Mouse (Mus musculus) intestine, postnatal 0 days (tissue): Measurements from ENCODE around the gene Mettl13. TPM values are rescaled to one million over a fixed set of nuclear protein-coding genes. Genes with fewer than 3 reads are reported as not detected.
A peak's percentile ranks its signal among the peaks of the same experiment; 100 is the strongest.

Experiments used
- ATAC-seq: fragments of 200-750 bp; cut with Nextera tagmentation; 2 replicates; pipeline ENCODE4 v1.8.0; 2017; ENCODE audit warnings: mild to moderate bottlenecking, moderate TSS enrichment, moderate library complexity
- H3K27ac ChIP-seq: fragments of 300-500 bp; sonication (generic); 2 replicates; pipeline ENCODE4 v1.5.1; 2014; ENCODE audit warnings: mild to moderate bottlenecking, low read depth, low read length, moderate library complexity
- H3K27me3 ChIP-seq: fragments of 300-500 bp; sonication (generic); replicated peaks from 2 replicates; pipeline ENCODE4 v1.6.1; 2014; ENCODE audit warnings: low read length, mixed read lengths; ENCODE audit not compliant: control insufficient read depth, insufficient read depth
- H3K36me3 ChIP-seq: fragments of 300-500 bp; sonication (generic); 2 replicates; pipeline ENCODE4 v1.6.1; 2014; ENCODE audit warnings: mild to moderate bottlenecking, moderate library complexity; ENCODE audit not compliant: control insufficient read depth, insufficient read depth
- H3K4me1 ChIP-seq: fragments of 300-500 bp; sonication (generic); replicated peaks from 2 replicates; pipeline ENCODE4 v1.6.1; 2014; ENCODE audit warnings: antibody characterized with exemption, low read length, mixed read lengths; ENCODE audit not compliant: control insufficient read depth, insufficient read depth
- H3K4me2 ChIP-seq: fragments of 300-500 bp; sonication (generic); replicated peaks from 2 replicates; pipeline ENCODE4 v1.6.1; 2014; ENCODE audit warnings: low read depth, mild to moderate bottlenecking, moderate library complexity
- H3K4me3 ChIP-seq: fragments of 300-500 bp; sonication (generic); 2 replicates; pipeline ENCODE4 v1.5.1; 2014; ENCODE audit warnings: low read depth, low read length
- H3K9ac ChIP-seq: fragments of 300-500 bp; sonication (generic); 2 replicates; pipeline ENCODE4 v1.6.1; 2014; ENCODE audit warnings: mild to moderate bottlenecking, low read depth, low read length
- H3K9me3 ChIP-seq: fragments of 300-500 bp; sonication (generic); 2 replicates; pipeline ENCODE4 v1.6.1; 2016; ENCODE audit warnings: mixed run types; ENCODE audit not compliant: control insufficient read depth
- CTCF ChIP-seq: sonication (generic); IDR thresholded peaks from 2 replicates; pipeline ENCODE4 v1.5.1; 2016; ENCODE audit warnings: low read depth, mild to moderate bottlenecking, control low read depth, antibody characterized with exemption, moderate library complexity
- WGBS: fragments of 180-500 bp; shearing (Covaris S2); extraction: QIAGEN DNeasy Blood & Tissue Kit; methylation state at CpG from one replicate; pipeline ENCODE4 v1.1.7; 2014; 5-methylcytosine and 5-hydroxymethylcytosine counted together
- polyA plus RNA-seq: library from polyadenylated mRNA; unstranded; fragments of >200 nt; fragmentation: Nextera tagmentation; extraction: Ambion mirVana; gene quantifications from 2 replicates; pipeline ENCODE4 v1.2.1, GENCODE M21; 2015

Gene Mettl13
- polyA plus RNA-seq, 1 experiment from 2014 or later, result 5.9 TPM

DNA sequence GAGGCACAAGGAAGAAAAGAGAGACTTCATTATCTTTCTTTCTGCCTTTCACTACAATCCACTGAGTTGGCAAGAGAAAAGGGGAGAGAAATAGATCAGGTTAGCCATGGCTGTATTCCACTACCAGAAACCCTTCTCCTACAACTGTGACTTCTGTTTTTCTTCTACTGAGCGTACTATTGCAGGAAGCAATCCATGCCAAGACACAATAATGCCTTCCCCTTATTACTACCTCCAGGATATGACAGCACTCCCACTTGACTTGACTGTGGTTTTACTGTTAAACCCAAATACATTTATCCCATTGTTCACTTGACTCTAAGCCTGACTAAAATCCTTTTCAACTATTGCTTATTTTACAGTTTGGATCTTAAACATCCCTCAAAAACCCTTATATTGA, 14.9 kb upstream of the Mettl13 start:
- H3K9me3 ChIP-seq, result no peaks in the 10 kb centered on the region
- TF ChIP-seq CTCF, result no peak
- ATAC-seq, result no peak
- no peak overlapping the region for H3K4me2 ChIP-seq
- H3K27me3 ChIP-seq, result no peaks in the 10 kb centered on the region
- H3K27ac ChIP-seq, result no peak overlapping the region
- no peak overlapping the region for H3K9ac ChIP-seq
- H3K4me1 ChIP-seq, result no peaks in the 10 kb centered on the region
- no peaks in the 10 kb centered on the region for H3K36me3 ChIP-seq
- 76% methylated on average over 1 of the region's 1 CpGs for WGBS
- H3K4me3 ChIP-seq, result no peak overlapping the region

DNA sequence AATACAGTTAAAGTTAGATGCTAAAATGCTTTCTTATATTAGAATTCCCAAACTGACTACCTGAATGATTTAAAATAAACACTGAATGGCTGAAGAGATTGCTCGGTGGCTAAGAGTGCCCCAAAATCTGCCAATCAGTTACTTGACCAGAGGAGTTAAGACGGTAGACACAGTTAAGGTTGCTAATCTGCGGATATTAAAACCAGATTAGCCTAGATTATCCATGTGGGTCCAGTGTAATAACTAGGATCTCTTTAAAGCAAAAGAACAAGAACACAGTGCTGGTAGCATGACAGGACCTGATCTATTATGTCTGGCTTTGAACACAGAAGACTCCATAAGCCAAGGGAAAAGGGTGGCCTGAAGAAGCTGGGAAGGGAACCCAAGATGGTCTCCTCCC, 5.8 kb upstream of the Mettl13 start:
- no peak for TF ChIP-seq CTCF
- 79% methylated on average over 3 of the region's 3 CpGs for WGBS
- H3K4me2 ChIP-seq, result no peak overlapping the region
- H3K9ac ChIP-seq, result no peak overlapping the region
- no peaks in the 10 kb centered on the region for H3K27me3 ChIP-seq
- ATAC-seq, result no peak
- no peaks in the 10 kb centered on the region for H3K4me1 ChIP-seq
- no peaks in the 10 kb centered on the region for H3K36me3 ChIP-seq
- H3K27ac ChIP-seq, result no peak overlapping the region
- H3K9me3 ChIP-seq, result no peaks in the 10 kb centered on the region
- H3K4me3 ChIP-seq, result no peak overlapping the region

DNA sequence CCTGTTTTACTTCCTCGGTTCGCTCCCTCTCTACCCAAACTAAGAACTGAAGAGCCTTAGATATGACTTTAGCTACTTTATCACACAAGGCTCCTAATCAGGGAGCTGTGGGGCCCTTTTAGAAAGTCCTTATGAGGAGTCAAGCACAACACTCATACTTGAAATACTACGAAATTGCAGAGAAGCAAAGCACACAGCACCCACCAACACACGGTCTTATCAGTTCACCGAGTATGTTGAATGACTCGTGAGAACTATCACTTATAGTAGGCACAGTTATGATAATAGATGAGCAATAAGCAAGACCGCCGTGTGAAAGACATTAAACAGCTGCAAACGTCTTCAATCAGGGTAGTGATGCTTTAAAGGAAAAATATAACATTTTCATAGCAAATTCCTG, 4.6 kb upstream of the Mettl13 start:
- no peak overlapping the region for H3K4me3 ChIP-seq
- no peak overlapping the region for H3K27ac ChIP-seq
- no peaks in the 10 kb centered on the region for H3K9me3 ChIP-seq
- no peak for ATAC-seq
- no peak for TF ChIP-seq CTCF
- H3K36me3 ChIP-seq, result no peaks in the 10 kb centered on the region
- H3K4me2 ChIP-seq, result no peak overlapping the region
- H3K27me3 ChIP-seq, result no peaks in the 10 kb centered on the region
- 77% methylated on average over 9 of the region's 9 CpGs for WGBS
- H3K9ac ChIP-seq, result no peak overlapping the region
- 0 out of 2 replicates have a peak, but pooled peaks cover 1% of the 10 kb centered on the region for H3K4me1 ChIP-seq

DNA sequence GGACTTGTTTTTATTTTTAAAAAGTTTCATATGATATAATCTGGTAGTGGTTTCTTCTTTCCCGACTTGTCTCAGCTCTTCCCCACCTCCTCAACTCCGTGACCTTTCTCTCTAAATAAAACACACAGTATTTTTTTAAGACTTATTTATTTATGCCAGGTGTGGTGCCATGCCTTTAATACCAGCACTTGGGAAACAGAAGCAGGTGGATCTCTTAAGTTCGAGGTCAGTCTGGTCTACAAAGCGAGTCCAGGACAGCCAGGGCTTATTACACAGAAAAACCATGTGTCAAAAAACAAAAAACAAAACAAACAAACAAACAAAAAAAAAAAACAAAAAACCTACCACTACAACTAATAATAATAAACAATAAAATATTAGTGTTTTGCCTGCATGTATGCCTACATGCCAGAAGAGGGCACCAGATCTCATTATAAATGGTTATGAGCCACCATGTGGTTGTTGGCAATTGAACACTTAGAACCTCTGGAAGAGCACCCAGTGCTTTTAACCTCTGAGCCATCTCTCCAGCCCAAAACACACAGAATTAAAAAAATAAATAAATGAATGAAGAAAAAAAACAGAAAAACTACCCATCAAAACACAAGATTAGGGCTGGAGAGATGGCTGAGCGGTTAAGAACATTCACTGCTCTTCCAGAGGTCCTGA, 1.4 kb upstream of the Mettl13 start:
- H3K27ac ChIP-seq, result no peak overlapping the region
- no peaks in the 10 kb centered on the region for H3K27me3 ChIP-seq
- no peak overlapping the region for H3K9ac ChIP-seq
- peak; percentile 80 for TF ChIP-seq CTCF
- WGBS, result 73% methylated on average over 5 of the region's 5 CpGs
- H3K4me3 ChIP-seq, result no peak overlapping the region
- ATAC-seq, result no peak
- no peaks in the 10 kb centered on the region for H3K9me3 ChIP-seq
- no peak overlapping the region for H3K4me2 ChIP-seq
- peaks cover 2% of the 10 kb centered on the region; the same call in 1 of the 2 replicates for H3K4me1 ChIP-seq
- H3K36me3 ChIP-seq, result no peaks in the 10 kb centered on the region; the same call in 1 of the 2 replicates

DNA sequence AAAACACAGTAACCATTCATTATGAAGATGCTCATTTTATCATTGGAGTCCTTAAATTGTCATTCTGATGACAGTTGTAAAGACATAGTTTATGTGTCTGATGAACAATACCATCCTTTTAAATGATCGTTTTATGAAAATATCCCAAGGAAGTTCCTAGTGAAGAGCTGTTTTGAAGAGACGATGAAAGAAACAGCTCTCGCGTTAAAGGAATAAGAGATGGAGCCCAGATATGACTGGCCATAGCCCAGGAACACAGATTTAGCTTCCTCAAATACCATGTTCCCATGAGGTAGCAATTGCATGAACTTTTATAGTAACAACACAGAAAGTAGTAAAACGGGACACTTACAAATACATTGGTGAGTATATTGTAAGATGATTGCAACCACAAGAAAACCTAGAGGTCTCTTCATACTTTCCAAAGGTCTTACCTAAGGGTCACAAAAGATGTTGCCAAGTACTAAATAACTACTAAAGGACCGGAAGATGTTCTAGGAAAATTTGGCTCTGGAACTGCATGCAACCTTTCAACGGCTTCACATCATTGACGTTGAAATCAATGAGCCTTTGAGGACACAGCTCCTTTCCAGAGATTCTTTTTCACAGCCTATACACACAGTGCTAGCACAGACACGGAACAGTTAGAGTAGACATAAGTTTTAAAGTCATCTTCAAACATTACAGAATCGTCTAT, 714 bp upstream of the Mettl13 start:
- WGBS, result 58% methylated on average over 10 of the region's 10 CpGs
- no peaks in the 10 kb centered on the region for H3K27me3 ChIP-seq
- peak overlapping the region; percentile 62 for H3K4me3 ChIP-seq
- no peak overlapping the region for H3K9ac ChIP-seq
- no peak overlapping the region for H3K27ac ChIP-seq
- no peak for ATAC-seq
- TF ChIP-seq CTCF, result no peak
- peaks cover 2% of the 10 kb centered on the region; the same call in 1 of the 2 replicates for H3K4me1 ChIP-seq
- peak overlapping the region; percentile 91 for H3K4me2 ChIP-seq
- peaks cover 5% of the 10 kb centered on the region for H3K36me3 ChIP-seq
- H3K9me3 ChIP-seq, result no peaks in the 10 kb centered on the region

DNA sequence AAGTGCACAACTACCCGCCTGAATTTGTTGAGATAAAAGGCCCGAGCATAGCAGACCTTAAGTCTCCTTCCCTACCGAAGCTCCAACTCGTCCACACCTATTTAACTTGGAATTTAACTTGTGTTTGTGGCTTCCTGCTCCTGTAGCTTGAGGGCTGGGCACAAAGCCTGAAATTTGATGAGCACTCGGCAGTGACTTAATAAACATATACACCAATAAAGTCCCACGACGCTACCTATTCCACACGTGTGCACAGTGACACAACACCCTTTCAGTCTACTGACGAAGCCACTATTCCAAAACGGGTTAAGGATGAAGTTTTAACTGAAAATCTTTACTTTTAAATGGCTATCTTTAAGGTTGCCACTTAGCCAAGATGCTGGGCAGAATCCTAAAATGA, 744 bp downstream of the Mettl13 start:
- Histone ChIP-seq H3K9me3 (no peaks in the 10 kb centered on the region), H3K4me2 (peak overlapping the region; percentile 91), H3K9ac (peak overlapping the region; percentile 68), H3K27ac (no peak overlapping the region; the same call in 1 of the 2 replicates), H3K27me3 (no peaks in the 10 kb centered on the region), H3K4me3 (peak overlapping the region; percentile 62), H3K36me3 (peaks cover 17% of the 10 kb centered on the region), H3K4me1 (peaks cover 2% of the 10 kb centered on the region; the same call in 1 of the 2 replicates)
- TF ChIP-seq CTCF, result no peak
- no peak for ATAC-seq
- WGBS, result 2% methylated on average over 10 of the region's 10 CpGs
